Mouse (Mus musculus): ENCODE data around the gene Krtap1-3. TPM values are rescaled to one million over a fixed set of nuclear protein-coding genes. Genes with fewer than 3 reads are reported as not detected.
"Not testable (repeated sequence)": the region's sequence is repeated elsewhere in the genome, so short reads cannot be mapped to it uniquely, and the experiment has no call there.

The Krtap1-3 gene
- polyA plus RNA-seq, 1 experiment, result not detected

DNA sequence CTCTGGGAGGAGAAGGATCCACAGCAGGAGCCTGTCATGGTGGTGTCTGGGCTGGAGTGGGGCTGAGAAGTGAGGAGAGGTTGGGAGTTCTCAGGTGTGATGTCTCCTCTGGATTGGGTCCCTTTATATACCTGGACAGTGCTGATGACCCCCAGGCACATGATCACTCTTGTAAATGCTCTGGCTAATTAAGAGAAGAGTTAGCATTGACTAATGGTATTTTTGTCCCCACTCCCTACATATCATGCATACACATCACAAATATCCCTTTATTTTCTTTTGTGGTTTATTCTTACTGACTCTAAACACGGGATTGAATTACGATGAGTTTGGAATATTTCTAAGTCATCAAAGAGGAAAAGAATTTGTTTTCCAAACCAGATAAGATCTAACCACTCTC, 29.2 kb upstream of the Krtap1-3 start, which contains the start of gene Gm11562:
Gm11562 (minus strand) TSS at position 101 of the 400 bp plus-strand sequence.
- H3K27me3 ChIP-seq (replicated peaks; ENCODE audit: control insufficient read depth, insufficient read depth, low read length), result no peaks in the 10 kb centered on the region
- no peak within 1 kb of the TSS for H3K27ac ChIP-seq (ENCODE audit: insufficient read depth, low read depth, low read length)
- no peak within 1 kb of the TSS for H3K4me3 ChIP-seq (ENCODE audit: insufficient read depth, low read depth, low read length)
- H3K36me3 ChIP-seq (ENCODE audit: control insufficient read depth, insufficient read depth, low read length), result no peaks in the 10 kb centered on the region
- no peak for DNase-seq
- no peaks in the 10 kb centered on the region for H3K4me1 ChIP-seq (ENCODE audit: control insufficient read depth, insufficient read depth, low read length)
- WGBS, result 68% methylated on average over 2 of the region's 2 CpGs
- no peak for TF ChIP-seq CTCF (conservative IDR thresholded peaks at IDR 0.05; ENCODE audit: insufficient read depth, insufficient read length, low read depth, low read length)
- TF ChIP-seq POLR2A (IDR thresholded peaks at IDR 0.05; ENCODE audit: low read depth, low read length), result no peak

GRCm38 (mm10) chr11:99614796-99615363, 23.7 kb upstream of the Krtap1-3 start, which contains the start of gene Krtap2-4:
Gene Krtap2-4 (minus strand): TSS chr11:99614846.
- WGBS, result 73% methylated on average over 3 of the region's 3 CpGs
- Histone ChIP-seq H3K4me1 (ENCODE audit: control insufficient read depth, insufficient read depth, low read length) (no peaks in the 10 kb centered on the region), H3K36me3 (ENCODE audit: control insufficient read depth, insufficient read depth, low read length) (no peaks in the 10 kb centered on the region), H3K27me3 (replicated peaks; ENCODE audit: control insufficient read depth, insufficient read depth, low read length) (no peaks in the 10 kb centered on the region), H3K27ac (ENCODE audit: insufficient read depth, low read depth, low read length) (no peak within 1 kb of the TSS), H3K4me3 (ENCODE audit: insufficient read depth, low read depth, low read length) (no peak within 1 kb of the TSS)
- TF ChIP-seq POLR2A (IDR thresholded peaks at IDR 0.05; ENCODE audit: low read depth, low read length) (no peak), CTCF (conservative IDR thresholded peaks at IDR 0.05; ENCODE audit: insufficient read depth, insufficient read length, low read depth, low read length) (no peak)
- no peak for DNase-seq

GRCm38 (mm10) chr11:99610089-99610488, 18.9 kb upstream of the Krtap1-3 start, which contains the start of gene Gm11937:
Gene Gm11937 (minus strand): TSS chr11:99610189.
- H3K4me3 ChIP-seq (ENCODE audit: insufficient read depth, low read depth, low read length); DNase-seq; H3K4me1 ChIP-seq (ENCODE audit: control insufficient read depth, insufficient read depth, low read length); H3K27ac ChIP-seq (ENCODE audit: insufficient read depth, low read depth, low read length); H3K36me3 ChIP-seq (ENCODE audit: control insufficient read depth, insufficient read depth, low read length); H3K27me3 ChIP-seq (replicated peaks; ENCODE audit: control insufficient read depth, insufficient read depth, low read length): not testable (repeated sequence)
- WGBS, result 59% methylated on average over 1 of the region's 2 CpGs

- Histone ChIP-seq H3K27me3 (replicated peaks; ENCODE audit: control insufficient read depth, insufficient read depth, low read length) (no peaks in the 10 kb centered on the region), H3K4me3 (ENCODE audit: insufficient read depth, low read depth, low read length) (no peak overlapping the region), H3K4me1 (ENCODE audit: control insufficient read depth, insufficient read depth, low read length) (no peaks in the 10 kb centered on the region), H3K36me3 (ENCODE audit: control insufficient read depth, insufficient read depth, low read length) (no peaks in the 10 kb centered on the region), H3K27ac (ENCODE audit: insufficient read depth, low read depth, low read length) (no peak overlapping the region)
- WGBS, result 76% methylated on average over 1 of the region's 1 CpGs
- TF ChIP-seq POLR2A (IDR thresholded peaks at IDR 0.05; ENCODE audit: low read depth, low read length), result no peak
- no peak for TF ChIP-seq CTCF (conservative IDR thresholded peaks at IDR 0.05; ENCODE audit: insufficient read depth, insufficient read length, low read depth, low read length)
- no peak for DNase-seq
Observed at GRCm38 (mm10) chr11:99609126-99609525, 18.0 kb upstream of the Krtap1-3 start.

GRCm38 (mm10) chr11:99603208-99603607, 12.1 kb upstream of the Krtap1-3 start, which contains the start of gene Gm11938:
Gene Gm11938 (minus strand): TSS chr11:99603308.
- not testable (repeated sequence) for H3K27ac ChIP-seq (ENCODE audit: insufficient read depth, low read depth, low read length); H3K27me3 ChIP-seq (replicated peaks; ENCODE audit: control insufficient read depth, insufficient read depth, low read length); H3K4me1 ChIP-seq (ENCODE audit: control insufficient read depth, insufficient read depth, low read length); H3K4me3 ChIP-seq (ENCODE audit: insufficient read depth, low read depth, low read length); H3K36me3 ChIP-seq (ENCODE audit: control insufficient read depth, insufficient read depth, low read length); DNase-seq
- WGBS, result 39% methylated on average over 1 of the region's 1 CpGs

- not testable (repeated sequence) for H3K27me3 ChIP-seq (replicated peaks; ENCODE audit: control insufficient read depth, insufficient read depth, low read length); DNase-seq; H3K27ac ChIP-seq (ENCODE audit: insufficient read depth, low read depth, low read length); H3K4me1 ChIP-seq (ENCODE audit: control insufficient read depth, insufficient read depth, low read length); H3K4me3 ChIP-seq (ENCODE audit: insufficient read depth, low read depth, low read length); H3K36me3 ChIP-seq (ENCODE audit: control insufficient read depth, insufficient read depth, low read length)
- WGBS, result 66% methylated on average over 6 of the region's 6 CpGs
Observed at GRCm38 (mm10) chr11:99597742-99598141, 6.6 kb upstream of the Krtap1-3 start, which contains the start of gene Krtap9-3. Gene Krtap9-3 (minus strand): TSS chr11:99598105.

DNA sequence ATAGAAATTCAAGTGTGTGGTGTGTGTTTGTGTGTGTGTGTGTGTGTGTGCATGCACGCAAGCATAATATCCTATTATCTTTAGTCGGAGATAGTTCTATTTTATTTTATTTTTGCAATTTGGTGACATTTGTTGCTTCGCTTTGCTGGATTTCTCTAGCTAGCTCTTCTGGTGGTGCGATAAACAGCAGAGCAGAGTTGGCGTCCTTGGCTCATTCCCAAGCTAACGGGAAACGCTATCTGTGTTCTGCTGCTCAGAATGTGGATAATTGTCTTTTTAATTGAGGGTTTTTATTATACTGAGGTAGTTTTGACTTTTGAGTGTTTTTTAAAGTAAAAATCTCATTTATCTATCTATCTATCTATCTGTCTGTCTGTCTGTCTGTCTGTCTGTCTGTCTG, 6.0 kb downstream of the Krtap1-3 start:
- Histone ChIP-seq H3K27me3 (replicated peaks; ENCODE audit: control insufficient read depth, insufficient read depth, low read length) (no peaks in the 10 kb centered on the region), H3K27ac (ENCODE audit: insufficient read depth, low read depth, low read length) (no peak overlapping the region), H3K4me3 (ENCODE audit: insufficient read depth, low read depth, low read length) (no peak overlapping the region), H3K4me1 (ENCODE audit: control insufficient read depth, insufficient read depth, low read length) (no peaks in the 10 kb centered on the region), H3K36me3 (ENCODE audit: control insufficient read depth, insufficient read depth, low read length) (no peaks in the 10 kb centered on the region)
- DNase-seq, result no peak
- WGBS, result 87% methylated on average over 7 of the region's 7 CpGs
- TF ChIP-seq CTCF (conservative IDR thresholded peaks at IDR 0.05; ENCODE audit: insufficient read depth, insufficient read length, low read depth, low read length) (no peak), POLR2A (IDR thresholded peaks at IDR 0.05; ENCODE audit: low read depth, low read length) (no peak)

DNA sequence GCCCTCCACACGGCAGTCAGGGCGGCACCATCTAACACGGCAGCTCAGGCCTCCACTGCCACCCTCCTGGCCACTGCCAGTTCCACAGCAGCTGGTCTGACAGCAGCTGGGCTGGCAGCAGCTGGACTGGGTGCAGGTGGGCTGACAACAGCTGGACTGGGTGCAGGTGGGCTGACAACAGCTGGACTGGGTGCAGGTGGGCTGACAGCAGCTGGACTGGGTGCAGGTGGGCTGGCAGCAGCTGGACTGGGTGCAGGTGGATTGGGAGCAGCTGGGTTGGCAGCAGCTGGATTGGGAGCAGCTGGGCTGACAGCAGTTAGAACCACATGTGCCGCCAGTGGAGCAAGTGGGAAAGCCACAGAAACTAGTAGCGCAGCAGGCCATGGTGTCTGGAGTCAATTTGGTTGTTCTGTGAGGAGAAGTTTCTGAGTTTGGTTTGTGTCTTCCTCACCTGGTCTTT, 7.9 kb downstream of the Krtap1-3 start, which contains the start of gene Krtap1-4:
Krtap1-4 (minus strand) TSS at position 410 of the 460 bp plus-strand sequence.
- no peak for TF ChIP-seq CTCF (conservative IDR thresholded peaks at IDR 0.05; ENCODE audit: insufficient read depth, insufficient read length, low read depth, low read length)
- TF ChIP-seq POLR2A (IDR thresholded peaks at IDR 0.05; ENCODE audit: low read depth, low read length), result no peak
- Histone ChIP-seq H3K4me1 (ENCODE audit: control insufficient read depth, insufficient read depth, low read length) (no peaks in the 10 kb centered on the region), H3K36me3 (ENCODE audit: control insufficient read depth, insufficient read depth, low read length) (no peaks in the 10 kb centered on the region), H3K4me3 (ENCODE audit: insufficient read depth, low read depth, low read length) (no peak within 1 kb of the TSS), H3K27me3 (replicated peaks; ENCODE audit: control insufficient read depth, insufficient read depth, low read length) (no peaks in the 10 kb centered on the region), H3K27ac (ENCODE audit: insufficient read depth, low read depth, low read length) (no peak within 1 kb of the TSS)
- no peak for DNase-seq
- WGBS, result 77% methylated on average over 5 of the region's 5 CpGs
